Mouse (Mus musculus) right cerebral cortex, postnatal 14 days (tissue): ENCODE measurements around the gene Ube2q1.
A peak's percentile ranks its signal among the peaks of the same experiment; 100 is the strongest.
"Not testable (repeated sequence)": the region's sequence is repeated elsewhere in the genome, so short reads cannot be mapped to it uniquely, and the experiment has no call there.

Experiments
- DNase-seq: peaks from one replicate; pipeline ENCODE4 v3.0.0; 2022

Gene Ube2q1

GRCm38 (mm10) chr3:89788680-89789352 is 15.4 kb downstream of the Ube2q1 start:
- peak; percentile 39 for DNase-seq

DNA sequence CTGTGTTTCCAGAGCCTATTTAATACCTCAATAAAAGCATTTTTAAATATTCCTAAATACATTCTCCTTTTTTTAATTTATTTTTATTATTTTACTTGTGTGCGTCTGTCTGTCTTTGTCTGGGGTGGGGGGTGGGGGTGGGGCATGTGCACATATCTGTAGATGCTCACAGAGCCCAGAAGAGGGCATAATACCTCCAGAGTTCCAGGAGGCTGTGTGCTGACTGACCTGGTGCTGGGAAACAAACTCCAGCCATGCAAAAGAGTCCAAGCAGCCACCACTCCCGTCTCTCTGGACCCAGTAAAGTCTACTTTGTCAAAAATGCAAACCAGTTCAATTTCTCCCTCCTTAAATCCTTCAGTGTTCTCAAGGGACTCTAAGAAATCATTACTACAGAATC is 21.2 kb downstream of the Ube2q1 start:
- DNase-seq, result no peak

GRCm38 (mm10) chr3:89795746-89796145 is 22.3 kb downstream of the Ube2q1 start:
- no peak for DNase-seq

GRCm38 (mm10) chr3:89796358-89796757 is 22.9 kb downstream of the Ube2q1 start:
- DNase-seq, result no peak

DNA sequence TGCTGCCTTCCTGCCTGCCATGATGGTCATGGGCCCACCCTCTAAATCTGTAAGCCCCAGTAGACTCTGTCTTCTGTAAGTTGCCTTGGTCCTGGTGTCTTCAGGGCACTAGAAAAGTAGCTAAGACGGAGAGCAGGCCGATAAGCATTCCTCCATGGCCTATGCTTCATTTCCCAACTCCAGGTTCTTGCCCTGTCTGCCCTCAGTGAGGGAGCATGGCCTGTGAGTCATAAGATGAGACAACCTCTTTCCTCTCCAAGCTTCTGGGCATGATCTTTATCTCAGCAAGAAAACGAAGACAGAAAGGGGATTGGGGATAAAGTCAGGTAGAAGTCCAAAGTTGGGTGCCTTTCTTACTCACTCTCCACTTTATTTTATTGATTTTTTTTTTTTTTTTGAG is 25.1 kb downstream of the Ube2q1 start:
- no peak for DNase-seq

- DNase-seq, result no peak
Observed at GRCm38 (mm10) chr3:89799476-89799875, 26.1 kb downstream of the Ube2q1 start.

DNA sequence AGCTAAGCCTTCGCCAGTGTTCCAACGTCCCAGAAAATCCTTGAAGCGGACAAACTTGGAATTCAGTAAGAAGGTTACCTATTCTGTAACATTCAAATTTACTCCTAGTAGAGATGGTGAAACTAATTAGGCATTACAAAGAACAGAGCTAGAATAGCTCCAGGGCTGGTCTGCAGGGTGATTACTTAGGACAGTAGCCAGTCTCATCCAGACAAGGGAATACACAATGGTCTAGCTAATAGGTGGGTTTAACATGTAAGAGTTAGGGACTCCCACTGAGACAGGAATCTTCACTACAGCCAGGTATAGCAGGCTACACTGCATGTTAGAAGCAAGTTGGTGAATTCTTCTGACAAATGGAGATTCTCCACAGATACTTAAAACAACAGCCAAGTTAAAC is 26.7 kb downstream of the Ube2q1 start:
- not testable (repeated sequence) for DNase-seq

DNA sequence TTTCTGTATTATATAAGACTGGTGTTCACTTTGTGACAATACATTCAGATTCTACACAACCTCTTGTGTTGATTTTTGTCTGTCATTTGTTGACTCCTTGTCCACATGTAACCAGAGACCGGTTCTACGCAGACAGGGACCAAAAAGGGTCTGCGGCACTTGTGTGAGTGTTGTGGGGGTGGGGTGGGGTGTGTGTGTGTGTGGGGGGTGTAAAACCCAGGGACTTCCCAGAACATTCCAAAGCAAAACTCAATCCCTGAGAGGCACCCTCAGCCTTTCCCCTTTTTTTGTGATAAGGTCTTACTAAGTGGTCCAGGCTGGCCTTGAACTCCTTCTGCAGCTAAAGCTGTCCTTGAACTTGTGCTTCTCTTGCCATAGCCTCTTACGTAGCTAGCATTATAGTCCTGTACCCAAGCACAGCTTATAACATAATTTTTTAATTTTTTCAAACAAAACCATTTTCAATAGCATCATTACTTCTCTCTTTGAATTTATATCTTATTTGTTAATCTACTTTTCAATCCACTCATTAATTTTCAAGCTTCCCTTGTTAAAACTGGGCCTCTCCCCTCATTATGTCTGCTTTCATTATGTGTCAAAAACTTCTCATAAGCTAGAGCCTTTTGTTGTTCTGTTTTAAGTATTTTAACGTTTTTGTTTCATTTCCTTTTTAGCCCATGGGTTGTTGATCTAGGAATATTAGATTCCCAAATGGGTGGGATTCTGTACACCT is 27.5 kb downstream of the Ube2q1 start:
- DNase-seq, result no peak

GRCm38 (mm10) chr3:89801507-89801847 is 28.1 kb downstream of the Ube2q1 start:
- DNase-seq, result no peak

GRCm38 (mm10) chr3:89802876-89803275 is 29.5 kb downstream of the Ube2q1 start:
- DNase-seq, result no peak

GRCm38 (mm10) chr3:89805179-89805578 is 31.8 kb downstream of the Ube2q1 start:
- DNase-seq, result no peak

DNA sequence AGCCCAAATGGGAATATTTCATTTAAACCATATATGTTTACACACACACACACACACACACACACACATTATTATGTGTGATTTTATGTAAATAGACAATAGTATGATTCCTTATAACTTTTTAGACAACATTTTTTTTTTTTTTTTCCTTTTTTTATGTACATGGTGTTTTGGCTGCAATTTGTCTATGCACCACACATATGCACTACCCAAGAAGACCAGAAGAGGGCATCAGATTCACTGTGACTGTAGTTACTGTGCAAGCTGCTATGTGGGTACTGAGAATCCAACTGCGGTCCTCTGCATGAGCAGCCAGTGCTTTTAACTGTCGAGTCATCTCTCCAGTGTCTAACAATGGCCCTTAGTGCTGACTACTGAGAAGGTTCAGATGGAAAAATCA is 33.3 kb downstream of the Ube2q1 start:
- DNase-seq, result no peak

DNA sequence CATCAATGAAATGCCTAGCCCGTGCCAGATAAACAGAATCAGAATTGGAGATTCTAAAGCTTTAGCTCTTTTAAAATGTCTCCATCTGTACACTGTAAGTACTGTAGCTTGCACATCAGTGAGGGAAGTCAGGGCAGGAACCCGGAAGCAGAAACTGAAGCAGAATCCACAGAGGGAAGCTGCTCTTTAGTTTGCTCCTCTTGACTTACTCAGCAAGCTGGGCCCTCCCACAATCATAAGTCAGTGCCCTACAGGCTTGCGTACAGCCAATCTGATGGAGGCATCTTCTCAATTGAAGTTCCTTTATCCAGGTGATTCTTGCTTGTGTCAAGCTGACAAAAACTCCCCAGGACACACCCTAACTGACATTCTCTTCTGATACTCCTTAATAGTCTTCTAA is 33.8 kb downstream of the Ube2q1 start:
- DNase-seq, result no peak

DNA sequence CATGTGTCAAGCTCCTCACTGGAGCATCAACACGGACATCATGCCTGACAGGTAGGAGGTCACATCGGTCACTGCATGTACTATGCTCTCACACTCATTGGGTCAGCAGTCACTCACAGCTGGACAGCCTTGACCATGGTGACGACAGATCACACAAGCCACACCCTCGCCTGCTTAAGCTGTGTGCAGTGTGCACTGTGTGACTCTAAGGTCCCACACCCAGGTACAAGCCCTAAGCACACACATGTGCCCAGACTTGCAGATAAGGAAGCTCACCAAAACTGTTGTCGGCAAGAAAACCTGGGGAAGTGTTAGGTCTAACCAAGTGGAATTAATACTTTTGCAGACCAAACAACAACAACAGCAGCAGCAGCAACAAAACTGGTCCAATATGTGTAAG is 34.5 kb downstream of the Ube2q1 start:
- no peak for DNase-seq

- no peak for DNase-seq
Observed at GRCm38 (mm10) chr3:89808638-89809037, 35.2 kb downstream of the Ube2q1 start.

DNA sequence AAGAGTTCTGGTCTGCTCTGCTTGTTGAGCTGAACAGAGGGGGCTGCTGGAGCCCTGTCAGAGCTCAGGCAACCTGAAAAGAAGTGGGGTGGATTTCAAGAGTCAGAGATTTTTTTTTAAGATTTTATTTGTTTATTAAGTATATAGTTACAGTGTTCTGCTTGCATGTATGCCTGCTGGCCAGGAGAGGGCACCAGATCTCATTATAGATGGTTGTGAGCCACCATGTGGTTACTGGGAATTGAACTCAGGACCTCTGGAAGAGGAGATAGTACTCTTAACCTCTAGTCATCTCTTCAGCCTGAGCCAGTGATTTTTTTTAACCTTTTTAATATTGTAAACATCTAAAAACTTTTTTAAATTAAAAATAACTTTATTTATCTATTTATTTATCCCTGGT is 37.4 kb downstream of the Ube2q1 start:
- DNase-seq, result no peak

DNA sequence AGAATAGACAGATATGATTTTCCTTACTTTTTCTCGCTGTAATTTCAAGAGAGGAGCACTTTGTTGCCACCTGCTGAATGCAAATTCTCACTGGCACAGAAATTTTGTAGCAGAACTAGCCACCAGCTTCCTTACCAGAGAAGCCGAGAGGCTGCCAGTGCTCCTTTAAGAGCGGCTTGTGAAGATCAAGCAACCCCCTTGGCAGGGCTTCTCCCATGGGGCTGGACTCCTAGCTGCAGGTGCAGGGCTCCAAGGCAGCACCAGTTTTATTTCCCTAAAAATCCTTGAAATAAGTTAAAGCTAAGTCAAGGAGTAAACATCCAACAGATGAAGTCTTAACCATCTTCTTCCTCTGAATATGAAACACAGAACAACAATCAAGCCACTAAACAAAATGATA is 38.8 kb downstream of the Ube2q1 start:
- DNase-seq, result no peak

GRCm38 (mm10) chr3:89814051-89814450 is 40.6 kb downstream of the Ube2q1 start:
- no peak for DNase-seq

GRCm38 (mm10) chr3:89817056-89817455 is 43.6 kb downstream of the Ube2q1 start:
- DNase-seq, result peak; percentile 31

DNA sequence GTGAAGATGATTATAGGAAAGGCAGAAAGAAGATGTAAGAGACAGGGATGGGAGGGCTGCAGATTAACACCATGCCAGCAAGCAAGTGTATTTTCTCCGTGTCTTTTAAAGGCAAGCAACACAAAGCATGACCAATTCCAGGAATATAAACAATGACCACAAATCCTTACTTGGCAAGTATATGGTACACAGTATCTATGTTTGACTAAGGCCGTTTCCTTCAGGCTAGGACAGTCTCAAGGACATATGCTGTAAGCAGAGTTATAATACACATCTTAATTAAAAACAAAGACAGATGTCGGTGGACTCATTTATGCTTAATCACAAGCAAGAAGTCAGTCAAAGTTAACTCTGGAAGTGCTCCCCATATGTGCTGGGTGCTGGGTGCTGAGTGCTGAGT is 45.2 kb downstream of the Ube2q1 start:
- DNase-seq, result no peak

DNA sequence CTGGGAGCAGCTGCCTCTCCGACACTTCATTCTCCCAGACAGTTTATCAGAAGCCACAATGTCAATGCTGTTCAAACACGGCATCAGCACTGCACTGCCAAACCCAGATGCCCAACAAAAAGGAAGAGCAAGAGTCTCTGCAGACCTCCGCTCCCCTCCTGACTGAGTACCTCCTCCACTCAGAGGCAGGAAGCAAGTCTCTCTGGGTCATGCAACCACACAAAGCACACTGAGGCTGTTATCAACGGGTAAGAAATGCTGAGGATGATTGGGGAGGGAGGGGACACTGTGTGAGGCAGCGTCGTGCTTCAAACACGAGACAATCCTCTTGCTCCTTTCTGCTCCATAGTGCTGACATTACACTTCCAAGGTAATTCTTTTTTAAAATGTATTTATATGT is 46.5 kb downstream of the Ube2q1 start:
- no peak for DNase-seq

DNA sequence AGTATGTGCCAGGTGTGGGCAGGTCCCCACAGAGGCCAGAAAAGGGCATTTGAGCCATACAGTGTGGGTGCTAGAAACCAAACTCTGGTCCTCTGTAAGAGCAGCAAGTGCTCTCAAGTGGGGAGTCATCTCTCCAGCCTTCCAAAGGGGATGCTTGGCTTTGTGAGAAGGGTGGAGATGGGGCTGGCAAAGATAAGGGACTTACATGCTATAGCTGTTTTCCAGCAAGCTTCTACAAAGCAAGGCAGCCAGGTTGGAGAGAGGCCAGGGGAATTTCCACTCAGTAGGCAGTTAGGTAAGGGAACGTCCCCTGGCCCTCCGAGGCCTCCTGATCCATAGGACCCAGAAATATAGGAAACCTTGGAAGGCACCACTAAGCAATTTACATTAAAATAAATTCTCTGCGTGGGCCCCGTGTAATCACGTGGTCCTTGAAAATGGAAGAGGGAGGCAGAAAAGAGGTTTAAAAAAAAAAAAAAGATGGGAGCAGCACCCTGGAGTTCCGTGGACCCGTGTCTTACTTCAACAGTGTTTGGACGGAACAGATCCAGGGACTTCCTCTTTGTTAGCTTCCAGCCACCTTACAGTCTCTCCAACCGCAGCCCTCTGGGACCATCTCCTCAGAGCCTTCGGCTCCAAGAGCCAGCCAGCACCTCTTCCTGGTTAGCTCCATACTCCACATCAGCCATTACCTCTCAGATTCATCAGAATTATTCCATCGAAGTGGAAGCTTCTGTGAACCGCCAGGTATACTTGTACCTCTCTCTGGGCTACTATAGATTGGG is 47.1 kb downstream of the Ube2q1 start:
- DNase-seq, result no peak

GRCm38 (mm10) chr3:89821096-89821513 is 47.7 kb downstream of the Ube2q1 start:
- DNase-seq, result no peak
